ENCODE assay signal across 13 mouse cellular contexts in the genomic region with DNA sequence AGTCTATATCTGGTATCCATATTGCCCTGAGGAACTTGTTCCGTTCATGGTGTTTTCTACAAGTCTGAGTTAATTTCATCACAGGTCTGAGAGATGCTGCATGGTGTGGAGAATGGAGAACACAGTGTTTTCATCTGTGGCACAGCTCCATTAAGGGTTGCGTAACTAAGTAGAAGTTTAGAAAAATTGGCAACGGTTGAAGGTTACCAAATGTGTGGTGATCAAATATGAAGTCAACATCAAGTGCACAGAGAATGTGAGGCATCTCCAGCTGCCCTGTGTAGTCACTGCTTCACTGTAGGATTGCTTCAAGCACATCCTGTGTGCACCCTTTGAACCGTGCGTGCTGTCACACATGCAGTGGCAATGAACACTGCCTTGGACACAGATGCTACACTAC. TPM values are rescaled to one million over a fixed set of nuclear protein-coding genes. Genes with fewer than 3 reads are reported as not detected.
DNase-seq lines count a peak whose midpoint lies in the region; TF ChIP-seq lines count a peak whose summit lies in the region.
"Had no signal": no experiment of that assay in that cellular context is flagged by ENCODE, and none has a peak within 500 bp of the region (broad histone marks: within the 10 kb centered on the region; RNA-seq: fewer than 3 reads in every experiment).

No protein-coding gene starts in this region.

- H3K27me3 ChIP-seq in kidney, adult 2 months (replicated peaks; ENCODE audit: control insufficient read depth, insufficient read depth, low read length): no peaks in the 10 kb centered on the region
- H3K27me3 ChIP-seq in limb, embryonic 10.5 days (ENCODE audit: low read depth, poor library complexity, severe bottlenecking): no peaks in the 10 kb centered on the region
- H3K27me3 ChIP-seq: midbrain, embryonic 15.5 days; neural tube, embryonic 15.5 days had no signal

- no peak overlapping the region for H3K4me3 ChIP-seq in kidney, adult 2 months (ENCODE audit: insufficient read depth, low read depth, low read length)
- H3K4me3 ChIP-seq in limb, embryonic 10.5 days: no peak overlapping the region
- H3K4me3 ChIP-seq: midbrain, embryonic 15.5 days; neural tube, embryonic 15.5 days had no signal

- H3K9me3 ChIP-seq in limb, embryonic 10.5 days (replicated peaks): no peaks in the 10 kb centered on the region
- H3K9me3 ChIP-seq: midbrain, embryonic 15.5 days; neural tube, embryonic 15.5 days had no signal

- peak; percentile 9 for DNase-seq in kidney, adult 2 months
- no peak for DNase-seq in kidney, postnatal 36 days
- DNase-seq in NIH3T3 (ENCODE audit: low read depth): peak; percentile 78
- peak; percentile 76 for DNase-seq in fibroblast of lung, adult 2 months (ENCODE audit: low read depth)
- peak; percentile 61 for DNase-seq in lung, postnatal 25 days (ENCODE audit: low spot score)
- no peak for DNase-seq in limb, embryonic 10.5 days (ENCODE audit: low spot score)
- no peak for DNase-seq in cerebellum, postnatal 14 days
- DNase-seq: kidney, postnatal 25 days; layer of hippocampus, postnatal 36 days; right cerebral cortex, postnatal 25 days; thymus, postnatal 25 days had no signal

- TF ChIP-seq CTCF in kidney, adult 2 months (conservative IDR thresholded peaks at IDR 0.05; ENCODE audit: insufficient read depth, insufficient read length, low read depth, low read length): no peak

- no peak overlapping the region for H3K27ac ChIP-seq in kidney, adult 2 months (ENCODE audit: insufficient read depth, low read depth, low read length)
- H3K27ac ChIP-seq in limb, embryonic 10.5 days: no peak overlapping the region
- H3K27ac ChIP-seq: midbrain, embryonic 15.5 days; neural tube, embryonic 15.5 days had no signal

- H3K4me1 ChIP-seq in kidney, adult 2 months (ENCODE audit: control insufficient read depth, insufficient read depth, low read length): no peaks in the 10 kb centered on the region
- H3K4me1 ChIP-seq in limb, embryonic 10.5 days: no peaks in the 10 kb centered on the region
- H3K4me1 ChIP-seq: midbrain, embryonic 15.5 days; neural tube, embryonic 15.5 days had no signal

- 84% methylated on average over 5 of the region's 5 CpGs for WGBS in kidney, adult 2 months
- WGBS in limb, embryonic 10.5 days: 94% methylated on average over 5 of the region's 5 CpGs

- no peak for TF ChIP-seq POLR2A in kidney, adult 2 months (IDR thresholded peaks at IDR 0.05; ENCODE audit: low read depth, low read length)

- H3K36me3 ChIP-seq in kidney, adult 2 months (ENCODE audit: control insufficient read depth, insufficient read depth, low read length): no peaks in the 10 kb centered on the region
- H3K36me3 ChIP-seq in limb, embryonic 10.5 days: no peaks in the 10 kb centered on the region
- H3K36me3 ChIP-seq: midbrain, embryonic 15.5 days; neural tube, embryonic 15.5 days had no signal

RNA-seq across cellular contexts. Expression of gene Thpo, which starts 21.7 kb away (rescaled TPM):
- polyA plus RNA-seq in kidney, adult 2 months (2012; rRNA removed): 17.1 and 17.7 TPM in 2 replicates
- 0.21 and 0.54 TPM in 2 replicates for polyA plus RNA-seq in limb, embryonic 10.5 days (2016; fragmentation: Nextera tagmentation; extraction: Ambion mirVana)

RNA-seq across cellular contexts. Expression of gene Chrd, which starts 23.1 kb away (rescaled TPM):
- 7.2 and 10.7 TPM in 2 replicates for polyA plus RNA-seq in kidney, adult 2 months (2012; rRNA removed)
- 0.41 and 1.6 TPM in 2 replicates for polyA plus RNA-seq in limb, embryonic 10.5 days (2016; fragmentation: Nextera tagmentation; extraction: Ambion mirVana)

RNA-seq across cellular contexts. Expression of gene Clcn2, which starts 38.5 kb away (rescaled TPM):
- polyA plus RNA-seq in kidney, adult 2 months (2012; rRNA removed): 21.4 and 33.1 TPM in 2 replicates
- polyA plus RNA-seq in limb, embryonic 10.5 days (2016; fragmentation: Nextera tagmentation; extraction: Ambion mirVana): 14.1 and 18.5 TPM in 2 replicates

RNA-seq across cellular contexts. Expression of gene Polr2h, which starts 38.6 kb away (rescaled TPM):
- polyA plus RNA-seq in kidney, adult 2 months (2012; rRNA removed): 14.0 and 22.4 TPM in 2 replicates
- 148 and 173 TPM in 2 replicates for polyA plus RNA-seq in limb, embryonic 10.5 days (2016; fragmentation: Nextera tagmentation; extraction: Ambion mirVana)

Comparison
In these comparisons a context has a peak if more than half of its experiments do, and no peak if none do; other contexts are left out.
1. DNase-seq: peak in kidney, adult 2 months (single experiment), NIH3T3 (single experiment), fibroblast of lung, adult 2 months (single experiment) and lung, postnatal 25 days (single experiment); none in kidney, postnatal 36 days (0 of 2), limb, embryonic 10.5 days (single experiment) and cerebellum, postnatal 14 days (0 of 2).
2. RNA of gene Thpo, which starts 21.7 kb away (polyA plus RNA-seq): 17.1 to 17.7 TPM in kidney, adult 2 months; 0.21 to 0.54 TPM in limb, embryonic 10.5 days; every median in the first group is over 10 times any median in the second.